Mouse (Mus musculus) kidney, adult 2 months (tissue): ENCODE results near the gene Cfdp1.

Experiments used
- CTCF ChIP-seq: fragments of 200-500 bp; conservative IDR thresholded peaks from 2 replicates; pipeline ENCODE4 v1.5.1; 2011; ENCODE audit warnings: low read depth, mild to moderate bottlenecking, control low read depth, low read length, moderate library complexity, mixed read lengths; ENCODE audit not compliant: insufficient read depth, insufficient read length
- POLR2A ChIP-seq: fragments of 200-500 bp; IDR thresholded peaks from one replicate; pipeline ENCODE4 v1.6.1; 2011; ENCODE audit warnings: low read depth, low read length, control low read depth

DNA sequence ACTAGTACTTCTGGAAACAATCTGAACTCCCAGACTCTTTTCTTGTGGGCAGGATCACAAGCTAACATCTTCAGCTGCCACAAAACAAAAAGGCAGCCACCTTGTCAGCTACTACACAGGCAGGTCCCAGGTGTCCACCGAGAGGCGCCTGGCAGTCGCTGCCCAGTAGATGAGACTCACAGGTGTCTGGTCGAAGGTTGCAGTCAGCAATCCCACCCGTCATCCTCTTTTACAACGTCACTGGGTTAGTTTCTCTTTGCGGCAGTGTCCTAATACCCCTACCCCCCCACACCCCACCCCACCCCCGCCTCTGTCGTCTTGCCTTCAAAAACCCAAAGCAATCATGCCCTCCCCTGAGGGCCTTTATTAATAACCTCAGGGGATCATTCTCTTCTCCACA is 21.7 kb upstream of the Cfdp1 start:
- no peak for TF ChIP-seq CTCF
- TF ChIP-seq POLR2A = no peak
